Mouse (Mus musculus): ENCODE data around the gene Hoxa10. TPM values are rescaled to one million over a fixed set of nuclear protein-coding genes. Genes with fewer than 3 reads are reported as not detected.
A peak's percentile ranks its signal among the peaks of the same experiment; 100 is the strongest.

Gene Hoxa10
- polyA plus RNA-seq, 1 experiment, result not detected

- Histone ChIP-seq H3K27ac (ENCODE audit: insufficient read depth, low read length) (no peak within 1 kb of the TSS), H3K27me3 (ENCODE audit: control insufficient read depth, insufficient read depth, low read length, poor library complexity, severe bottlenecking) (peaks cover 54% of the 10 kb centered on the region), H3K36me3 (ENCODE audit: control insufficient read depth, insufficient read depth, low read length, poor library complexity, severe bottlenecking) (no peaks in the 10 kb centered on the region), H3K9ac (ENCODE audit: low read depth, poor library complexity, severe bottlenecking) (peak within 1 kb of the TSS; percentile 85), H3K4me3 (ENCODE audit: low read depth, low read length) (peak within 1 kb of the TSS; percentile 88), H3K4me1 (ENCODE audit: control insufficient read depth, insufficient read depth, low read length) (no peaks in the 10 kb centered on the region), H3K9me3 (replicated peaks; ENCODE audit: control insufficient read depth, insufficient read depth, low read length, poor library complexity, severe bottlenecking) (no peaks in the 10 kb centered on the region)
- no peak for TF ChIP-seq CTCF (IDR thresholded peaks at IDR 0.05; ENCODE audit: low read depth, low read length)
- no peak for TF ChIP-seq EP300 (IDR thresholded peaks at IDR 0.05; ENCODE audit: insufficient read depth, low read depth, low read length)
- TF ChIP-seq POLR2A (IDR thresholded peaks at IDR 0.05; ENCODE audit: insufficient read depth, low read length), result no peak
These were observed 20.3 kb upstream of the Hoxa10 start, which contains the start of gene Hoxa13 for GRCm38 (mm10) chr6:52260654-52261575. Gene Hoxa13, minus strand, starts transcription at chr6:52260880.

GRCm38 (mm10) chr6:52259811-52260261 is 19.2 kb upstream of the Hoxa10 start:
- Histone ChIP-seq H3K9me3 (replicated peaks; ENCODE audit: control insufficient read depth, insufficient read depth, low read length, poor library complexity, severe bottlenecking) (no peaks in the 10 kb centered on the region), H3K36me3 (ENCODE audit: control insufficient read depth, insufficient read depth, low read length, poor library complexity, severe bottlenecking) (no peaks in the 10 kb centered on the region), H3K4me3 (ENCODE audit: low read depth, low read length) (peak overlapping the region; percentile 76), H3K4me1 (ENCODE audit: control insufficient read depth, insufficient read depth, low read length) (no peaks in the 10 kb centered on the region), H3K9ac (ENCODE audit: low read depth, poor library complexity, severe bottlenecking) (peak overlapping the region; percentile 85), H3K27me3 (ENCODE audit: control insufficient read depth, insufficient read depth, low read length, poor library complexity, severe bottlenecking) (peaks cover 50% of the 10 kb centered on the region), H3K27ac (ENCODE audit: insufficient read depth, low read length) (no peak overlapping the region)
- TF ChIP-seq POLR2A (IDR thresholded peaks at IDR 0.05; ENCODE audit: insufficient read depth, low read length), result no peak
- peak; percentile 2 for TF ChIP-seq CTCF (IDR thresholded peaks at IDR 0.05; ENCODE audit: low read depth, low read length)
- no peak for TF ChIP-seq EP300 (IDR thresholded peaks at IDR 0.05; ENCODE audit: insufficient read depth, low read depth, low read length)

- H3K4me3 ChIP-seq (ENCODE audit: low read depth, low read length), result no peak overlapping the region
- no peaks in the 10 kb centered on the region for H3K4me1 ChIP-seq (ENCODE audit: control insufficient read depth, insufficient read depth, low read length)
- no peaks in the 10 kb centered on the region for H3K36me3 ChIP-seq (ENCODE audit: control insufficient read depth, insufficient read depth, low read length, poor library complexity, severe bottlenecking)
- H3K27me3 ChIP-seq (ENCODE audit: control insufficient read depth, insufficient read depth, low read length, poor library complexity, severe bottlenecking), result peaks cover 49% of the 10 kb centered on the region
- no peaks in the 10 kb centered on the region for H3K9me3 ChIP-seq (replicated peaks; ENCODE audit: control insufficient read depth, insufficient read depth, low read length, poor library complexity, severe bottlenecking)
- no peak for TF ChIP-seq EP300 (IDR thresholded peaks at IDR 0.05; ENCODE audit: insufficient read depth, low read depth, low read length)
- no peak for TF ChIP-seq CTCF (IDR thresholded peaks at IDR 0.05; ENCODE audit: low read depth, low read length)
- TF ChIP-seq POLR2A (IDR thresholded peaks at IDR 0.05; ENCODE audit: insufficient read depth, low read length), result no peak
- H3K9ac ChIP-seq (ENCODE audit: low read depth, poor library complexity, severe bottlenecking), result peak overlapping the region; percentile 85
- no peak overlapping the region for H3K27ac ChIP-seq (ENCODE audit: insufficient read depth, low read length)
These were observed 18.6 kb upstream of the Hoxa10 start for GRCm38 (mm10) chr6:52259081-52259790.

GRCm38 (mm10) chr6:52256956-52257355 is 16.3 kb upstream of the Hoxa10 start:
- H3K4me1 ChIP-seq (ENCODE audit: control insufficient read depth, insufficient read depth, low read length), result no peaks in the 10 kb centered on the region
- no peaks in the 10 kb centered on the region for H3K36me3 ChIP-seq (ENCODE audit: control insufficient read depth, insufficient read depth, low read length, poor library complexity, severe bottlenecking)
- no peak overlapping the region for H3K9ac ChIP-seq (ENCODE audit: low read depth, poor library complexity, severe bottlenecking)
- H3K27ac ChIP-seq (ENCODE audit: insufficient read depth, low read length), result no peak overlapping the region
- H3K9me3 ChIP-seq (replicated peaks; ENCODE audit: control insufficient read depth, insufficient read depth, low read length, poor library complexity, severe bottlenecking), result no peaks in the 10 kb centered on the region
- H3K4me3 ChIP-seq (ENCODE audit: low read depth, low read length), result no peak overlapping the region
- TF ChIP-seq POLR2A (IDR thresholded peaks at IDR 0.05; ENCODE audit: insufficient read depth, low read length) (no peak), CTCF (IDR thresholded peaks at IDR 0.05; ENCODE audit: low read depth, low read length) (peak; percentile 37)
- peaks cover 51% of the 10 kb centered on the region for H3K27me3 ChIP-seq (ENCODE audit: control insufficient read depth, insufficient read depth, low read length, poor library complexity, severe bottlenecking)

- Histone ChIP-seq H3K4me3 (ENCODE audit: low read depth, low read length) (0 out of 2 replicates have a peak overlapping the region, but pooled peaks have one; percentile 27), H3K36me3 (ENCODE audit: control insufficient read depth, insufficient read depth, low read length, poor library complexity, severe bottlenecking) (no peaks in the 10 kb centered on the region), H3K27me3 (ENCODE audit: control insufficient read depth, insufficient read depth, low read length, poor library complexity, severe bottlenecking) (peaks cover 43% of the 10 kb centered on the region), H3K4me1 (ENCODE audit: control insufficient read depth, insufficient read depth, low read length) (no peaks in the 10 kb centered on the region), H3K9ac (ENCODE audit: low read depth, poor library complexity, severe bottlenecking) (no peak overlapping the region), H3K9me3 (replicated peaks; ENCODE audit: control insufficient read depth, insufficient read depth, low read length, poor library complexity, severe bottlenecking) (no peaks in the 10 kb centered on the region), H3K27ac (ENCODE audit: insufficient read depth, low read length) (no peak overlapping the region)
- TF ChIP-seq EP300 (IDR thresholded peaks at IDR 0.05; ENCODE audit: insufficient read depth, low read depth, low read length) (no peak), CTCF (IDR thresholded peaks at IDR 0.05; ENCODE audit: low read depth, low read length) (no peak), POLR2A (IDR thresholded peaks at IDR 0.05; ENCODE audit: insufficient read depth, low read length) (no peak)
These were observed 13.2 kb upstream of the Hoxa10 start for GRCm38 (mm10) chr6:52253511-52254500.

Data from ES-Bruce4 (cell line).